Mouse (Mus musculus) cerebellum, adult 2 months (tissue): ENCODE data around the gene Mon2. TPM values are rescaled to one million over a fixed set of nuclear protein-coding genes. Genes with fewer than 3 reads are reported as not detected.
A peak's percentile ranks its signal among the peaks of the same experiment; 100 is the strongest.

Experiments used
- DNase-seq, 2 experiments: peaks; one replicate each; pipeline ENCODE4 v3.0.0; 2021
- H3K27ac ChIP-seq: fragments of 200-500 bp; 2 replicates; pipeline ENCODE4 v1.5.1; 2012; ENCODE audit warnings: low read length, control low read depth, inconsistent platforms; ENCODE audit not compliant: insufficient read depth
- H3K27me3 ChIP-seq: fragments of 200-500 bp; 2 replicates; pipeline ENCODE4 v1.6.1; 2012; ENCODE audit warnings: inconsistent platforms, mild to moderate bottlenecking, low read length, moderate library complexity; ENCODE audit not compliant: control insufficient read depth, insufficient read depth
- H3K4me1 ChIP-seq: fragments of 200-500 bp; 2 replicates; pipeline ENCODE4 v1.6.1; 2011; ENCODE audit warnings: low read length; ENCODE audit not compliant: control insufficient read depth, insufficient read depth
- H3K4me3 ChIP-seq: fragments of 200-500 bp; replicated peaks from 2 replicates; pipeline ENCODE3; 2011; ENCODE audit warnings: mild to moderate bottlenecking, low read depth, low read length, control low read depth; ENCODE audit not compliant: insufficient read depth
- CTCF ChIP-seq: fragments of 200-500 bp; IDR thresholded peaks from 2 replicates; pipeline ENCODE4 v1.5.1; 2011; ENCODE audit warnings: low read depth, mild to moderate bottlenecking, control low read depth, low read length, moderate library complexity, borderline replicate concordance; ENCODE audit not compliant: insufficient read depth
- POLR2A ChIP-seq: fragments of 200-500 bp; IDR thresholded peaks from 2 replicates; pipeline ENCODE4 v1.6.1; 2011; ENCODE audit warnings: low read length, control low read depth, borderline replicate concordance; ENCODE audit not compliant: insufficient read depth
- WGBS: fragments of 180-500 bp; shearing (Covaris S2); methylation state at CpG from one replicate; pipeline ENCODE4 v1.1.7; 2018; 5-methylcytosine and 5-hydroxymethylcytosine counted together
- polyA plus RNA-seq: library from polyadenylated mRNA; depleted of rRNA; stranded (reverse); fragments of >200 nt; gene quantifications from 2 replicates; pipeline ENCODE4 v1.2.3, GENCODE M21; 2012

The Mon2 gene
- polyA plus RNA-seq, 1 experiment, result 67.2 TPM

- no peak overlapping the region for H3K4me3 ChIP-seq
- TF ChIP-seq CTCF (no peak), POLR2A (no peak)
- H3K27ac ChIP-seq, result no peak overlapping the region
- no peak for DNase-seq
- no peaks in the 10 kb centered on the region for H3K4me1 ChIP-seq
- 84% methylated on average over 1 of the region's 1 CpGs for WGBS
- H3K27me3 ChIP-seq, result no peaks in the 10 kb centered on the region
Observed at GRCm38 (mm10) chr10:123108527-123108926, 32.2 kb upstream of the Mon2 start.

DNA sequence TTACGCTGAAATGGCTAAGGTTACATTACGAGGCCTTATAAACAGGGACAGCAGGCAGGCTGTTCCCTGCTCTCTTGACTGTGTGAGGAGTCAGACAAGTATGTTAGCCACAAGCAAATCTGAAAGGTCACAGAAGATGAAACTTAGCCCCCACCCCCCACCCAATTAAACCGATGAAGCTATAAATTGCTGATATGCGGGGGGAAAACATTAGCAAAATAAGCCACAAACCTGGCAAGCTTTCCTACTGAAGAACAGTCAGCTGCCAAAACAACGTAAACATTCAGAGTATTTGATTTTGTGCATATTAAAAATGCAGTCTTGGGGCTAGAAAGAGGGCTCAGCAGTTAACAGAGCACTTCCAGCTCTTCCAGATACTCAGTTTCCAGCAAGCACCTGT lies 31.8 kb upstream of the Mon2 start:
- WGBS, result 86% methylated on average over 5 of the region's 5 CpGs
- TF ChIP-seq CTCF (no peak), POLR2A (no peak)
- Histone ChIP-seq H3K27me3 (no peaks in the 10 kb centered on the region), H3K4me1 (no peaks in the 10 kb centered on the region), H3K27ac (no peak overlapping the region), H3K4me3 (no peak overlapping the region)
- DNase-seq, result no peak

DNA sequence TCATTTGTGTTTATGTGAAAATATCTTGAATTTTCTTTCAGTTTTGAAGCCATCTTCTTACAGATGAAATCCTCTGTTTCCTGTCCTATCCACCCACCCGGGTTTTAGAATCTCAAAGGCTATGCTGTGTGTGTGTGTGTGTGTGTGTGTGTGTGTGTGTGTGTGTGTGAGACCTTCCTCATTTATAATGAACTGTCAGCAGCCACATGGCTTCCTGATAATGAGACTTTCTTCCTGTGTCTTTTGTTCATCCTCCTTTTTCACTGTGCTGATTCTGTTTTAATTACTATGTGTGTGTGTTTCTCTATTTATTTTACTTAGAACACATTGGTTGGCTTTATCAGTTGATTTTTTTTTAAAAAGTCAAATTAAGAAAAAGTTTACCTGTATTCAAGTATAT lies 25.0 kb upstream of the Mon2 start:
- Histone ChIP-seq H3K4me1 (no peaks in the 10 kb centered on the region), H3K27me3 (no peaks in the 10 kb centered on the region), H3K27ac (no peak overlapping the region), H3K4me3 (no peak overlapping the region)
- no peak for DNase-seq
- TF ChIP-seq POLR2A, result no peak
- TF ChIP-seq CTCF, result no peak
- 90% methylated on average over 1 of the region's 1 CpGs for WGBS

DNA sequence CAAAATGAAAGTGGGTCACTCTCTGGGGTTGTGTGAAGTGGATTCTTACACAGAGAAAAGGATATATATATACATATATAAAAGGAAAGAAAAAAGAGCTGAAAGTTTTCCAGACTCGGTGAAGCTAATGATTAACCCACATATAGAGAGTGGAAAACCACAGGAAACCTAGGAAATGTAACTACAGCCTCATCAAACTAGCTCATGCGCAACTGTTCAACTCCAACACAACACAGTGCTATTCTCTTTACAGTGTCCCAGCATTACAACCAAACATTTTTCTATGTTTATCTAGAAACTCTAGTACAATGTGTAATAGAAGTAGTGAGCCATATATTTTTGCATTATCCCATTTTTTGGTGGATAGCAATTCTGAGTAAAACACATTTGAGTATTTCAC lies 24.3 kb upstream of the Mon2 start:
- H3K4me3 ChIP-seq, result no peak overlapping the region
- DNase-seq, result no peak
- 86% methylated on average over 2 of the region's 2 CpGs for WGBS
- no peaks in the 10 kb centered on the region for H3K27me3 ChIP-seq
- H3K4me1 ChIP-seq, result no peaks in the 10 kb centered on the region
- no peak overlapping the region for H3K27ac ChIP-seq
- TF ChIP-seq POLR2A (no peak), CTCF (no peak)

GRCm38 (mm10) chr10:123094504-123094903 lies 18.2 kb upstream of the Mon2 start:
- no peak for DNase-seq
- H3K27ac ChIP-seq, result no peak overlapping the region
- H3K4me3 ChIP-seq, result no peak overlapping the region
- H3K27me3 ChIP-seq, result no peaks in the 10 kb centered on the region
- TF ChIP-seq CTCF (no peak), POLR2A (no peak)
- no peaks in the 10 kb centered on the region for H3K4me1 ChIP-seq
- WGBS, result 40% methylated on average over 7 of the region's 7 CpGs

DNA sequence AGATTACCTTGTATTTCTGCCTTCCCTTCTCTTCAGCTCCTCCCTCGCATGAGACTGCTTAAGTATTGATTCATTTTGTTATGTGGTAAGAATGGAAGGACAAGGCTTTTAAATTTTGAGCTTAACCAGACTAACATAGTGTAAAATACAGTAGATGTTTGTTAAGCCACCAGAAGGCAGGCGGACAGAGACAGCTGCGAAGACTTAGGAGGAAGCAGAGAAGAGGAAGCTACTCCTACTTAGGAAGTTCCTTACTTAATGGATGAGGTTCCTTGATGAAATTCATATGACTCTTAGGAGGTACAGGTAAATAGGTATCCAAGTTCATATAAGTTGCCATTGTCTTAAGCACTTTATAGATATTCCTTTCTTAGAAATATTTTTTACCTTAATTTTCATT lies 16.3 kb upstream of the Mon2 start:
- WGBS, result 70% methylated on average over 3 of the region's 3 CpGs
- TF ChIP-seq CTCF (no peak), POLR2A (no peak)
- Histone ChIP-seq H3K4me1 (no peaks in the 10 kb centered on the region), H3K27me3 (no peaks in the 10 kb centered on the region), H3K27ac (no peak overlapping the region), H3K4me3 (no peak overlapping the region)
- no peak for DNase-seq

- H3K27me3 ChIP-seq, result no peaks in the 10 kb centered on the region
- H3K4me3 ChIP-seq, result no peak overlapping the region
- TF ChIP-seq CTCF, result peak; percentile 70; the same call in 1 of the 2 replicates
- TF ChIP-seq POLR2A, result no peak
- peak; percentile 42 to 56 for DNase-seq
- 36% methylated on average over 5 of the region's 5 CpGs for WGBS
- no peak overlapping the region for H3K27ac ChIP-seq
- H3K4me1 ChIP-seq, result no peaks in the 10 kb centered on the region
Observed at GRCm38 (mm10) chr10:123091737-123092136, 15.4 kb upstream of the Mon2 start.

DNA sequence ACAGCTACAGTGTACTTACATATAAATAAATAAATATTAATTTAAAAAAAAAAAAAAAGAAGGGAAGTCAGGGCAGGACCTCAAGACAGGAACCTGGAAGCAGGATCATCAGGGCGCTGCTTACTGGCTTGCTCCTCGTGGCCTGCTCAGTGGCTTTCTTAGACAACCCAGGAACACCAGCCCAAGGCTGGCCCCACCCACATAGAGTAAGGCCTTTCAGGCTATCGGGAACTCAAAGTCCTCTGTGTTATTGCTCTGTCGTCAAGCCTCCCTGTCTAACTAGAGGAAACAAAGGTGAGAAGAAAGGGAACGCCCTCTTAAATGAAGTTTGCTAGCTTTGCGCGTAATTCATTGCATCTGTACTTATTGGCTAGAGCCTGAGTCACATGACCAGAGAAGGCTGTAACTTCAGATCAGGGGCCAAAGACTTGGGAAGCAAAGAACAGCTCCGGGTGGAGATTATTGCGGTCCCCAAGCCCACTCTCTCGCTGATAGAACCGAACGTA lies 13.2 kb upstream of the Mon2 start:
- Histone ChIP-seq H3K4me1 (no peaks in the 10 kb centered on the region), H3K27ac (no peak overlapping the region), H3K4me3 (no peak overlapping the region), H3K27me3 (no peaks in the 10 kb centered on the region)
- DNase-seq, result no peak
- TF ChIP-seq POLR2A, result no peak
- WGBS, result 82% methylated on average over 12 of the region's 12 CpGs
